Mouse (Mus musculus) skeletal muscle tissue, postnatal 0 days (tissue): ENCODE data around the gene Uck2. TPM values are rescaled to one million over a fixed set of nuclear protein-coding genes. Genes with fewer than 3 reads are reported as not detected.

Source experiments
- microRNA-seq, 2 experiments: library from miRNA; unstranded; fragments of <30 nt; microRNA quantifications; one replicate each; pipeline ENCODE4; 2016
- polyA plus RNA-seq: library from polyadenylated mRNA; unstranded; fragments of >200 nt; fragmentation: Nextera tagmentation; extraction: Ambion mirVana; gene quantifications from 2 replicates; pipeline ENCODE4 v1.2.1, GENCODE M21; 2015

Uck2 gene
- 19.7 and 21.0 TPM in 2 replicates for polyA plus RNA-seq

GRCm38 (mm10) chr1:167285320-167285355 lies at the start of gene Uck2:
Uck2 (minus strand) TSS chr1:167285320.

GRCm38 (mm10) chr1:167308261-167309054 lies 23.3 kb upstream of the Uck2 start, which contains the start of gene Tmco1:
Tmco1 (plus strand) TSS chr1:167308378.

Small RNA genes lying within 50 kb of the gene (microRNA-seq; reads per million reads assigned to microRNA genes)
- 0 reads per million in 2 experiments for gene Mir6347

Other genes with a start within 250 kb of the Uck2 start
- 55.0 and 64.7 TPM in 2 replicates for gene Tmco1, start 23.1 kb upstream of the Uck2 start, polyA plus RNA-seq
- gene Aldh9a1, start 64.7 kb upstream of the Uck2 start, polyA plus RNA-seq, result 19.1 and 24.8 TPM in 2 replicates
- gene Mgst3, start 108.5 kb upstream of the Uck2 start, polyA plus RNA-seq, result 81.0 and 95.5 TPM in 2 replicates
- gene Lrrc52, start 181.5 kb upstream of the Uck2 start, polyA plus RNA-seq, result 0.11 and 0.33 TPM in 2 replicates